Mouse (Mus musculus) heart, postnatal 0 days (tissue): ENCODE measurements around the gene Galntl6.

ENCODE experiments used
- CTCF ChIP-seq: IDR thresholded peaks from 2 replicates; pipeline ENCODE4 v1.5.1; 2016; ENCODE audit warnings: antibody characterized with exemption, control low read depth, low read depth
- EP300 ChIP-seq: IDR thresholded peaks from 2 replicates; pipeline ENCODE4 v1.6.1; 2016; ENCODE audit warnings: antibody characterized with exemption, low read depth

GRCm38 (mm10) chr8:57923130-57923529 is 989.3 kb downstream of the Galntl6 start:
- TF ChIP-seq CTCF (no peak), EP300 (no peak)
